Mouse (Mus musculus): ENCODE results near the gene Acad8. TPM values are rescaled to one million over a fixed set of nuclear protein-coding genes. Genes with fewer than 3 reads are reported as not detected.
A peak's percentile ranks its signal among the peaks of the same experiment; 100 is the strongest.

Acad8 gene
- polyA plus RNA-seq, 1 experiment from 2014 or later, result 49.5 TPM

GRCm38 (mm10) chr9:27011572-27011971 lies 12.2 kb upstream of the Acad8 start:
- Histone ChIP-seq H3K36me3 (ENCODE audit: control insufficient read depth, insufficient read depth, low read length) (peaks cover 41% of the 10 kb centered on the region), H3K9ac (ENCODE audit: low read length) (no peak overlapping the region), H3K9me3 (ENCODE audit: control insufficient read depth, low read length) (no peaks in the 10 kb centered on the region), H3K27ac (ENCODE audit: low read length) (no peak overlapping the region), H3K4me3 (ENCODE audit: low read length) (no peak overlapping the region), H3K27me3 (ENCODE audit: control insufficient read depth, insufficient read depth, low read depth, low read length) (no peaks in the 10 kb centered on the region), H3K4me1 (replicated peaks; ENCODE audit: control insufficient read depth, insufficient read depth, low read length) (no peaks in the 10 kb centered on the region), H3K4me2 (ENCODE audit: low read depth, low read length) (no peak overlapping the region)
- ATAC-seq (ENCODE audit: low read depth), result no peak
- WGBS, result 73% methylated on average over 4 of the region's 4 CpGs

- Histone ChIP-seq H3K4me1 (replicated peaks; ENCODE audit: control insufficient read depth, insufficient read depth, low read length) (no peaks in the 10 kb centered on the region), H3K4me3 (ENCODE audit: low read length) (no peak overlapping the region), H3K9me3 (ENCODE audit: control insufficient read depth, low read length) (no peaks in the 10 kb centered on the region), H3K27me3 (ENCODE audit: control insufficient read depth, insufficient read depth, low read depth, low read length) (no peaks in the 10 kb centered on the region), H3K4me2 (ENCODE audit: low read depth, low read length) (no peak overlapping the region), H3K27ac (ENCODE audit: low read length) (no peak overlapping the region), H3K36me3 (ENCODE audit: control insufficient read depth, insufficient read depth, low read length) (peaks cover 32% of the 10 kb centered on the region), H3K9ac (ENCODE audit: low read length) (no peak overlapping the region)
- 77% methylated on average over 5 of the region's 5 CpGs for WGBS
- ATAC-seq (ENCODE audit: low read depth), result no peak
Observed at GRCm38 (mm10) chr9:27009231-27009630, 9.9 kb upstream of the Acad8 start.

GRCm38 (mm10) chr9:27006866-27007265 lies 7.5 kb upstream of the Acad8 start:
- Histone ChIP-seq H3K27ac (ENCODE audit: low read length) (no peak overlapping the region), H3K4me1 (replicated peaks; ENCODE audit: control insufficient read depth, insufficient read depth, low read length) (no peaks in the 10 kb centered on the region), H3K9me3 (ENCODE audit: control insufficient read depth, low read length) (no peaks in the 10 kb centered on the region), H3K27me3 (ENCODE audit: control insufficient read depth, insufficient read depth, low read depth, low read length) (no peaks in the 10 kb centered on the region), H3K4me2 (ENCODE audit: low read depth, low read length) (no peak overlapping the region), H3K36me3 (ENCODE audit: control insufficient read depth, insufficient read depth, low read length) (peaks cover 31% of the 10 kb centered on the region), H3K4me3 (ENCODE audit: low read length) (no peak overlapping the region), H3K9ac (ENCODE audit: low read length) (no peak overlapping the region)
- WGBS, result 88% methylated on average over 5 of the region's 5 CpGs
- no peak for ATAC-seq (ENCODE audit: low read depth)

- Histone ChIP-seq H3K4me1 (replicated peaks; ENCODE audit: control insufficient read depth, insufficient read depth, low read length) (peaks cover 3% of the 10 kb centered on the region; the same call in 1 of the 2 replicates), H3K36me3 (ENCODE audit: control insufficient read depth, insufficient read depth, low read length) (peaks cover 31% of the 10 kb centered on the region), H3K4me3 (ENCODE audit: low read length) (no peak overlapping the region), H3K9ac (ENCODE audit: low read length) (no peak overlapping the region), H3K4me2 (ENCODE audit: low read depth, low read length) (no peak overlapping the region), H3K9me3 (ENCODE audit: control insufficient read depth, low read length) (no peaks in the 10 kb centered on the region), H3K27ac (ENCODE audit: low read length) (no peak overlapping the region), H3K27me3 (ENCODE audit: control insufficient read depth, insufficient read depth, low read depth, low read length) (no peaks in the 10 kb centered on the region)
- 90% methylated on average over 1 of the region's 1 CpGs for WGBS
- no peak for ATAC-seq (ENCODE audit: low read depth)
Observed at GRCm38 (mm10) chr9:27005933-27006332, 6.6 kb upstream of the Acad8 start.

- ATAC-seq (ENCODE audit: low read depth), result no peak
- Histone ChIP-seq H3K9ac (ENCODE audit: low read length) (no peak overlapping the region), H3K36me3 (ENCODE audit: control insufficient read depth, insufficient read depth, low read length) (peaks cover 28% of the 10 kb centered on the region), H3K9me3 (ENCODE audit: control insufficient read depth, low read length) (no peaks in the 10 kb centered on the region), H3K4me2 (ENCODE audit: low read depth, low read length) (no peak overlapping the region), H3K27me3 (ENCODE audit: control insufficient read depth, insufficient read depth, low read depth, low read length) (no peaks in the 10 kb centered on the region), H3K4me1 (replicated peaks; ENCODE audit: control insufficient read depth, insufficient read depth, low read length) (peaks cover 10% of the 10 kb centered on the region; the same call in 1 of the 2 replicates), H3K4me3 (ENCODE audit: low read length) (no peak overlapping the region), H3K27ac (ENCODE audit: low read length) (no peak overlapping the region)
- WGBS, result 94% methylated on average over 3 of the region's 3 CpGs
Observed at GRCm38 (mm10) chr9:27005231-27005630, 5.9 kb upstream of the Acad8 start.

GRCm38 (mm10) chr9:26998669-26999460 lies 501 bp downstream of the Acad8 start:
- Histone ChIP-seq H3K4me2 (ENCODE audit: low read depth, low read length) (peak overlapping the region; percentile 74), H3K9ac (ENCODE audit: low read length) (peak overlapping the region; percentile 93), H3K27ac (ENCODE audit: low read length) (peak overlapping the region; percentile 76), H3K9me3 (ENCODE audit: control insufficient read depth, low read length) (no peaks in the 10 kb centered on the region), H3K27me3 (ENCODE audit: control insufficient read depth, insufficient read depth, low read depth, low read length) (no peaks in the 10 kb centered on the region), H3K36me3 (ENCODE audit: control insufficient read depth, insufficient read depth, low read length) (peaks cover 4% of the 10 kb centered on the region; the same call in 1 of the 2 replicates), H3K4me3 (ENCODE audit: low read length) (peak overlapping the region; percentile 68), H3K4me1 (replicated peaks; ENCODE audit: control insufficient read depth, insufficient read depth, low read length) (peaks cover 16% of the 10 kb centered on the region; the same call in 1 of the 2 replicates)
- 1% methylated on average over 29 of the region's 29 CpGs for WGBS
- ATAC-seq (ENCODE audit: low read depth), result peak; percentile 64

GRCm38 (mm10) chr9:26997501-26997900 lies 1.9 kb downstream of the Acad8 start:
- 92% methylated on average over 2 of the region's 2 CpGs for WGBS
- H3K4me2 ChIP-seq (ENCODE audit: low read depth, low read length), result no peak overlapping the region
- no peaks in the 10 kb centered on the region for H3K36me3 ChIP-seq (ENCODE audit: control insufficient read depth, insufficient read depth, low read length)
- H3K27ac ChIP-seq (ENCODE audit: low read length), result no peak overlapping the region
- H3K4me3 ChIP-seq (ENCODE audit: low read length), result no peak overlapping the region
- no peaks in the 10 kb centered on the region for H3K27me3 ChIP-seq (ENCODE audit: control insufficient read depth, insufficient read depth, low read depth, low read length)
- ATAC-seq (ENCODE audit: low read depth), result no peak
- H3K4me1 ChIP-seq (replicated peaks; ENCODE audit: control insufficient read depth, insufficient read depth, low read length), result peaks cover 16% of the 10 kb centered on the region; the same call in 1 of the 2 replicates
- H3K9me3 ChIP-seq (ENCODE audit: control insufficient read depth, low read length), result no peaks in the 10 kb centered on the region
- no peak overlapping the region for H3K9ac ChIP-seq (ENCODE audit: low read length)

GRCm38 (mm10) chr9:26997062-26997461 lies 2.3 kb downstream of the Acad8 start:
- H3K4me1 ChIP-seq (replicated peaks; ENCODE audit: control insufficient read depth, insufficient read depth, low read length), result peaks cover 16% of the 10 kb centered on the region; the same call in 1 of the 2 replicates
- H3K9me3 ChIP-seq (ENCODE audit: control insufficient read depth, low read length), result no peaks in the 10 kb centered on the region
- H3K27me3 ChIP-seq (ENCODE audit: control insufficient read depth, insufficient read depth, low read depth, low read length), result no peaks in the 10 kb centered on the region
- no peak overlapping the region for H3K4me3 ChIP-seq (ENCODE audit: low read length)
- no peak overlapping the region for H3K27ac ChIP-seq (ENCODE audit: low read length)
- H3K4me2 ChIP-seq (ENCODE audit: low read depth, low read length), result no peak overlapping the region
- H3K9ac ChIP-seq (ENCODE audit: low read length), result no peak overlapping the region
- 91% methylated on average over 3 of the region's 3 CpGs for WGBS
- H3K36me3 ChIP-seq (ENCODE audit: control insufficient read depth, insufficient read depth, low read length), result no peaks in the 10 kb centered on the region; the same call in 1 of the 2 replicates
- ATAC-seq (ENCODE audit: low read depth), result no peak

GRCm38 (mm10) chr9:26993900-26994299 lies 5.5 kb downstream of the Acad8 start:
- 75% methylated on average over 3 of the region's 3 CpGs for WGBS
- no peak for ATAC-seq (ENCODE audit: low read depth)
- no peak overlapping the region for H3K9ac ChIP-seq (ENCODE audit: low read length)

More at GRCm38 (mm10) chr9:26993900-26994299, 5.5 kb downstream of the Acad8 start:
- Histone ChIP-seq H3K9me3 (ENCODE audit: control insufficient read depth, low read length) (no peaks in the 10 kb centered on the region), H3K36me3 (ENCODE audit: control insufficient read depth, insufficient read depth, low read length) (peaks cover 18% of the 10 kb centered on the region), H3K4me1 (replicated peaks; ENCODE audit: control insufficient read depth, insufficient read depth, low read length) (peaks cover 5% of the 10 kb centered on the region; the same call in 1 of the 2 replicates), H3K27ac (ENCODE audit: low read length) (no peak overlapping the region), H3K4me2 (ENCODE audit: low read depth, low read length) (no peak overlapping the region), H3K4me3 (ENCODE audit: low read length) (no peak overlapping the region), H3K27me3 (ENCODE audit: control insufficient read depth, insufficient read depth, low read depth, low read length) (no peaks in the 10 kb centered on the region)

Data from lung, embryonic 16.5 days (tissue).